Mouse (Mus musculus): ENCODE data around the gene Creb3l1. TPM values are rescaled to one million over a fixed set of nuclear protein-coding genes. Genes with fewer than 3 reads are reported as not detected.
A peak's percentile ranks its signal among the peaks of the same experiment; 100 is the strongest.

The Creb3l1 gene
- polyA plus RNA-seq, 1 experiment from 2014 or later: 3.4 TPM

GRCm38 (mm10) chr2:91933471-91933870, 90.8 kb downstream of the Creb3l1 start:
- Histone ChIP-seq H3K4me2 (no peak overlapping the region), H3K27ac (replicated peaks) (no peak overlapping the region), H3K9ac (replicated peaks) (no peak overlapping the region), H3K4me3 (replicated peaks) (no peak overlapping the region), H3K27me3 (replicated peaks) (no peaks in the 10 kb centered on the region), H3K4me1 (peaks cover 40% of the 10 kb centered on the region), H3K36me3 (peaks cover 28% of the 10 kb centered on the region), H3K9me3 (replicated peaks) (no peaks in the 10 kb centered on the region)
- ATAC-seq (ENCODE audit: low FRiP score): no peak
- WGBS: 35% methylated on average over 9 of the region's 9 CpGs

DNA sequence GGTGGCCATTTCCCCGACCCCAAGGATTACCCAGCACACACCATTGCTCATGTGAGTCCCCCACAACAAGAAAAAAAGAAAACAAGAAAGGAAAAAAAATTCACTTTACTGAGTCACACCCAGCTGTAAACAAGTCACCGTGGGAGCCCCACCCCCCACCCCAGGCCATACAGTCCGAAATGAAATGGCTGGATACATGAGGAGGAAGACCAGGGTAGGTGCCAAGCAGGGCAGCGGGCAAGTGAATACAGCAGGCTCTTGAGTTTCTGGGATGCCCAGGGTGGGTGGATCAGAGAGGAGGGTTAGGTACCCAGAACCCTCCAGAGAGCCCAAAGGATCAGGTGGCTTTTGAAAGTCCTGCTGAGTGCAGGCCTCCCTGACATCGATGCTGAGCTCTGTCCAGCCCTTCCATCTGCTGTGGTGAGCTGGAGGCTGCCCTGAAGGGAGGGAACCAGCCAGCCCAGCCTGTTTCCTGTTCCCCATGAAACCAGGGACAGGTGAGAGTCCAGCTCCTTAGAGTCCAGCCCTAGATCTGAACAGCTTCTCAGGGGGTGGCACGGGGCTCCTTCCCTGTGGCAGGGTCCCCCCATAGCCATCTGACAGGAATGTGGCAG, 91.5 kb downstream of the Creb3l1 start:
- Histone ChIP-seq H3K4me2 (peak overlapping the region; percentile 81; the same call in 1 of the 2 replicates), H3K4me1 (peaks cover 40% of the 10 kb centered on the region), H3K27ac (replicated peaks) (no peak overlapping the region), H3K9ac (replicated peaks) (no peak overlapping the region), H3K9me3 (replicated peaks) (no peaks in the 10 kb centered on the region), H3K4me3 (replicated peaks) (no peak overlapping the region), H3K36me3 (peaks cover 21% of the 10 kb centered on the region), H3K27me3 (replicated peaks) (no peaks in the 10 kb centered on the region)
- WGBS: 18% methylated on average over 6 of the region's 6 CpGs
- no peak for ATAC-seq (ENCODE audit: low FRiP score)

Small RNA genes within 50 kb of the gene (microRNA-seq; reads per million reads assigned to microRNA genes)
- gene Mir6999: not detected

Other genes with a start within 250 kb of the Creb3l1 start
- gene Chrm4, start 97.3 kb downstream of the Creb3l1 start, polyA plus RNA-seq (2015; fragmentation: Nextera tagmentation; extraction: Ambion mirVana): 1.4 and 1.5 TPM in 2 replicates
- gene Mdk, start 92.2 kb downstream of the Creb3l1 start, polyA plus RNA-seq (2015; fragmentation: Nextera tagmentation; extraction: Ambion mirVana): 161 and 243 TPM in 2 replicates
- gene Gm9821, start 78.8 kb downstream of the Creb3l1 start, polyA plus RNA-seq (2015; fragmentation: Nextera tagmentation; extraction: Ambion mirVana): 0.24 and 0.57 TPM in 2 replicates
- 34.8 and 45.9 TPM in 2 replicates for gene Dgkz, start 48.6 kb downstream of the Creb3l1 start, polyA plus RNA-seq (2015; fragmentation: Nextera tagmentation; extraction: Ambion mirVana)
- 27.8 and 35.4 TPM in 2 replicates for gene Phf21a, start 68.6 kb upstream of the Creb3l1 start, polyA plus RNA-seq (2015; fragmentation: Nextera tagmentation; extraction: Ambion mirVana)

All from neural tube, embryonic 15.5 days (tissue).